Mouse (Mus musculus) c-Kit-positive CD71-positive TER-119-positive erythroid progenitor cells, embryonic 14.5 days (primary cell): ENCODE results near the gene Icos.

ENCODE experiments used
- DNase-seq: peaks from one replicate; pipeline ENCODE4 v3.0.0-alpha.2; 2013; ENCODE audit warnings: low spot score

Gene Icos

DNA sequence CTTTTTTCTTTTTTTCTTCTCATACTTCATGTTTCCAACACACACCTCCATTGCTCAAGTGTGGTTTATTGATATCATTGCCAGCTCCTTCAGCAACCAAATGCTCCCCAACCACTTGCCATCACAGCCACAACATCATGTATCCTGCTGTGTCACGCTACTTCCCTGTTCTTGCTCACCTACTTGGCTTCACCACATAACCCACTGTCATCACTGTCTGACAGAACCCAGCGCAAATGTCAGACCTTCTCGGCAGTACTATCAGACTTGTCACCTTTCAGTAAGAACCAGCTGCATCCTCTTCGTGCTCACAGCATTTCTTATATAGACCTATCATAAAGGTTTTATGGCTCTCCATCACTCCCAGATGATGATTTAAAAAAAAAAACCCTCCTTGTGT is 61.6 kb downstream of the Icos start:
- DNase-seq, result no peak

DNA sequence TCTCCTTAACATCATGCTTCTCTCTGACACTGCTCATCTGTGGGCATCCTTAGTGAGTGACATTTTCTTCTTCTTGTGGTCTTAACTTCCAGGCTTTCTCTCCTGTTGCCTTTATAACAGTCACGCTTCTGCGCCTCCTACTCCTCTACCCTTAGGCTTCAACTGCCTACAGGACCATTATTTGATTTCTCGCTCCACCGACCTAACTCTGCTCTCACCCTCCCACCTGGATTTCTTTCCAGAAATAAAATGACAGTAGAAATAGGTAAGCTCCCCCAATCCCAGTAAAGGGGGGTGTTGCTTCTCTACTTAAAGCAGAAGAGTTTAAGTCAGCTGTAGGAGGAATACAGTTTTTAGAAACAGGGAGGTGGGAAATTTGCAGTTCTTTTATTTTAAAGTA is 62.7 kb downstream of the Icos start:
- no peak for DNase-seq

DNA sequence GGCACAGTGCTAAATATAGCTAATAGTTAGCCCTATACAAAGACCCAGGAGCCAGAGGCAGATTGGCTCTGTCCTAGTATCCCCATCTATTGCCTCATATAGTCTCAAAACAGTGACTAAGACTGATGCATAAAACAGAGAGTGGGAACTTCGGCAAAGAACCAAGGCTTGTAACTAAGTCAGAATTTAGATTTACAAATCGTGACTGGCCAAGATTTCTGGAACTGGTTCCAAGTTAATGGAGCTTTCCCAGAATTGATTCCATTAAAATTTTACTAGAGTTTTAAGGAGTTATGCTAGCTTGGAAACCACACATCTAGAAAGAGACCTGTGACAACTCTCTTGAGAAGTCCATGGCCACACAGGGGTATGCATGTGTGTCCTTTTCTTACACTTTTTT is 65.1 kb downstream of the Icos start:
- no peak for DNase-seq

DNA sequence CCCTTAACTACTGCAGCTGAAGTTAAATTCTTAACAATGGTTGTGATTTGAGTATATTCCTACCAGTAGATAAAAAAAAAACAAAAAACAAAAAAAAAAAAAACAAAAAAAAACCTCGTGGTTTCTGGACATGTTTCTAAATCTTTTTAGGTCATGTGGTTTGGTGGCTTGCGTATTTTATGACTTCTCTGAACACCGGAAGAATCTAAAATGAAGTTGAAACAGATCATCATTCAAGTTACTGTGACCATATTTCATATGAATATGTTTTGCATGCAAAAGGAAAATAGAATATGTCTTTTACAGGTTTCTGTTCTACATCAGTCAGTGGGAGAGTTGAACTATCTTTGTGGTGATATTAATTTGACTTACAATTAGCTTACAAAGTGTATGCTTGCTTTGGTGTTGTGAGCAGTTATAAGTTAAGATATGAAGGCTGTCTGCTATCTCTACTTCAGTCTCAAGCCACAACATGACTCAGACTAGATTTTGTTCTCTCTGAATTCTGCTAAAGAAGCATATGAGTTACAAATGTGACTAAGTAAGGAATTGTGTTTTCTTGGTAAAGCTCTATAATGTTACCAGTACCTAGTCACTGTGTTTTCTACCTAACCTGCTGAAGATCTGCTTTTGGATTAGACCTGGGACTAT is 68.5 kb downstream of the Icos start:
- no peak for DNase-seq

DNA sequence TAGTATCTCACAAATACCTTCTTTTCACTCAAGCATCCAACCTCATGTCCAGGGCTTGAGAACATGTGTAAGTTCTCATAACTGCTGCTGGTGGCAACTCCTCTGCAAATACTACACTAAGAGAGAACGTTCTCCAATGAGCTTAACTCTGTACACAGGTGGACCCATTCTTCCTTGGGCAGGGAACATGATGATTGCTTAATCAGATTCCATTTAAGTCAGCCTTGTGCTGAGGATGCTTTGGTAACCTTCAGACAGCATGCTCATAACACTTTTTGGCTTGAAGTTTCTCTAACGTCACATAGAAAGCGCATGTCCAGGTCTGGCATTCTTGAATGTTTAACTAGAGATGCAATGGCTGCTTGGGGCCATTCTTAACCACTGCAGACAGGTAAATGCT is 69.6 kb downstream of the Icos start:
- no peak for DNase-seq
